Mouse (Mus musculus) midbrain, embryonic 15.5 days (tissue): ENCODE data around the gene Ttc29. TPM values are rescaled to one million over a fixed set of nuclear protein-coding genes. Genes with fewer than 3 reads are reported as not detected.

Experiments used
- ATAC-seq: fragments of 200-750 bp; cut with Nextera tagmentation; replicated peaks from 2 replicates; pipeline ENCODE4 v1.8.0; 2017; ENCODE audit warnings: moderate TSS enrichment
- H3K27ac ChIP-seq: fragments of 300-500 bp; sonication (generic); 2 replicates; pipeline ENCODE4 v1.5.1; 2015; ENCODE audit warnings: mild to moderate bottlenecking, inconsistent platforms
- H3K27me3 ChIP-seq: fragments of 300-500 bp; sonication (generic); replicated peaks from 2 replicates; pipeline ENCODE4 v1.6.1; 2015; ENCODE audit warnings: inconsistent platforms
- H3K36me3 ChIP-seq: fragments of 300-500 bp; sonication (generic); replicated peaks from 2 replicates; pipeline ENCODE4 v1.6.1; 2015; ENCODE audit warnings: inconsistent platforms
- H3K4me1 ChIP-seq: fragments of 300-500 bp; sonication (generic); 2 replicates; pipeline ENCODE4 v1.6.1; 2015; ENCODE audit warnings: inconsistent platforms
- H3K4me2 ChIP-seq: fragments of 300-500 bp; sonication (generic); 2 replicates; pipeline ENCODE4 v1.6.1; 2015; ENCODE audit warnings: inconsistent platforms, mild to moderate bottlenecking, moderate library complexity
- H3K4me3 ChIP-seq: fragments of 300-500 bp; sonication (generic); 2 replicates; pipeline ENCODE4 v1.5.1; 2015; ENCODE audit warnings: mild to moderate bottlenecking, inconsistent platforms
- H3K9ac ChIP-seq: fragments of 300-500 bp; sonication (generic); 2 replicates; pipeline ENCODE4 v1.6.1; 2015; ENCODE audit warnings: mild to moderate bottlenecking, inconsistent platforms
- H3K9me3 ChIP-seq: fragments of 300-500 bp; sonication (generic); 2 replicates; pipeline ENCODE4 v1.6.1; 2016; ENCODE audit warnings: inconsistent platforms
- WGBS: fragments of 180-500 bp; shearing (Covaris S2); methylation state at CpG from one replicate; pipeline ENCODE4 v1.1.7; 2015; ENCODE audit warnings: mixed read lengths; 5-methylcytosine and 5-hydroxymethylcytosine counted together
- polyA plus RNA-seq: library from polyadenylated mRNA; unstranded; fragments of >200 nt; fragmentation: Nextera tagmentation; extraction: Ambion mirVana; gene quantifications from 2 replicates; pipeline ENCODE4 v1.2.1, GENCODE M21; 2015

Ttc29 gene
- polyA plus RNA-seq, 1 experiment from 2014 or later = 0.98 TPM

DNA sequence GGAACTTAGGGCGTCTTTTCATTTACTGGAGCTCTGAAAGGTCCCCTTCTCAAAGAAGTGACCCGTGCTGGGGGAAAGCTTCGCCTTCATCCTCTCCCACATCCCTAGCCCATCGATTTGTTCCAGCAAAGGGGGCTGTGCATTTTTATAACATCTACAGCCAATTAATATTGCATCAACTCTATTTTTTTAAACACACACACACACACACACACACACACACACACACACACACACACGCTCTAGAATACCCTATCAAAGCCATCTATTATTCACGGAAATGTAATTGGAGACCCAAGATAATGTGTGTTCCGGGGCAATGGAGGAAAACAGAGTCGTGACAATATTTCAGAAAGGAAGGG is 214.7 kb downstream of the Ttc29 start:
- Histone ChIP-seq H3K4me2 (peak overlapping the region; percentile 47), H3K27me3 (peaks cover 55% of the 10 kb centered on the region), H3K27ac (peak overlapping the region; percentile 77), H3K9me3 (no peaks in the 10 kb centered on the region), H3K4me1 (peaks cover 15% of the 10 kb centered on the region), H3K9ac (peak overlapping the region; percentile 34; the same call in 1 of the 2 replicates), H3K36me3 (no peaks in the 10 kb centered on the region), H3K4me3 (peak overlapping the region; percentile 22)
- 0% methylated on average over 8 of the region's 8 CpGs for WGBS
- peak; percentile 52 for ATAC-seq

DNA sequence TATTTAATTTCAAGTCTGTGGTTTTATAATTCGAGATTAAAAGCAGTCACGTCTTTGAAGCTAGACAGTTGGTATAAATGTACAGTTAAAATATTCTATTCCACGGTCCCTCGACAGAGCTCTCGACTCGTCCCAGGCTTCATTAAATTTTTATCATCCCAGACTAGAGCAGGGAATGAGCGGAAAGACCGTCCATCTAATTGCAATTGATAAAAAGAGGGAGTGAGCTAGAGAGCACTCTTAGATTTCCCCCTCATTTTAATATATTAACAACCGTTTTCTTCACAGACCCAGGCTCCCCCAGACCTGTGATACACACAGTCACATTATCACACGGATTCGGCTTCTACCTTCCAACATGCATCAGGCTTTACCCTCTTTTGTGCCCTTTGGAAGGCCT is 215.1 kb downstream of the Ttc29 start:
- H3K4me2 ChIP-seq = peak overlapping the region; percentile 47
- peaks cover 15% of the 10 kb centered on the region for H3K4me1 ChIP-seq
- 1% methylated on average over 11 of the region's 11 CpGs for WGBS
- H3K27me3 ChIP-seq = peaks cover 53% of the 10 kb centered on the region
- peak; percentile 58 for ATAC-seq
- no peak overlapping the region for H3K9ac ChIP-seq
- no peaks in the 10 kb centered on the region for H3K36me3 ChIP-seq
- no peak overlapping the region for H3K4me3 ChIP-seq
- no peaks in the 10 kb centered on the region for H3K9me3 ChIP-seq
- peak overlapping the region; percentile 77 for H3K27ac ChIP-seq

DNA sequence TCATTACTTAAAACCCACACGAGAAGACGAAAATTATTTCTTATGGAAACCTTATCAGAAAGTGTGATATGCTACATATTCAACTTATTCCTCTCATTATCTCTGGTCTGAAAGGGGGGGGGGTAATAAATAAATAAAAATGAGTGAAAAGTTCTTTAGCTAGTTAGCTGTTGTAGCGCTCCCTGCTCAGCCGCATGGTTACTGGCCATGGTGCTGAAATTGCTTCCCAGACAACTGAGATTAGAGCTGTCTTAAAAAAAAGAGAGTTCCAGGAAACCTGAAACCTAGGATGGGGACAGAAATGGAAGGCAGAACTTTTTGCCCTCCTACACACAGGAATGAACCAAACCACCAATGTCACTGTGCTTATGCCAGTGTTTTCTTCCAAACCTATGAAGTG is 218.3 kb downstream of the Ttc29 start:
- Histone ChIP-seq H3K27me3 (peaks cover 43% of the 10 kb centered on the region), H3K4me1 (peaks cover 30% of the 10 kb centered on the region), H3K9me3 (no peaks in the 10 kb centered on the region), H3K36me3 (no peaks in the 10 kb centered on the region), H3K4me2 (0 out of 2 replicates have a peak overlapping the region, but pooled peaks have one; percentile 1), H3K27ac (no peak overlapping the region), H3K4me3 (peak overlapping the region; percentile 28), H3K9ac (no peak overlapping the region)
- ATAC-seq = no peak
- WGBS = 5% methylated on average over 4 of the region's 4 CpGs

DNA sequence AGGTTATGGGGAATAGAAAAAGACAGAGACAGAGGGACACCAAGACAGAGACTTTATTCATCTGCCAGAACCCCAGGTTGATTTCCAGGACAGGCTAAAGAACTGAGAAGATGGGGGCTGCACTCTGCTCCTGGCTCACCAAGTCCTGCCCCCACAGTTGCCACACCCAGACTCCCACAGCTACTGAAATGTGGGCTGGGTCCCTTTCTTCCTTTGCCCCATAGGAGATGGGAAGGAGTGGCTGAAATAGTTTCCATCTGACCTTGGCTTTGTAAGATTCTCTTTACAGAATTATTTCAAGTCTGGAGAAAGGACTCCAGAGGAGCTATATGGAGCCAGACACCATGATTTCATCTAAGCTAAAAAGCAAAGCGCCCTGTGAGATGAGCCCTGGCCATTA is 219.4 kb downstream of the Ttc29 start:
- 27% methylated on average over 1 of the region's 1 CpGs for WGBS
- no peak for ATAC-seq

DNA sequence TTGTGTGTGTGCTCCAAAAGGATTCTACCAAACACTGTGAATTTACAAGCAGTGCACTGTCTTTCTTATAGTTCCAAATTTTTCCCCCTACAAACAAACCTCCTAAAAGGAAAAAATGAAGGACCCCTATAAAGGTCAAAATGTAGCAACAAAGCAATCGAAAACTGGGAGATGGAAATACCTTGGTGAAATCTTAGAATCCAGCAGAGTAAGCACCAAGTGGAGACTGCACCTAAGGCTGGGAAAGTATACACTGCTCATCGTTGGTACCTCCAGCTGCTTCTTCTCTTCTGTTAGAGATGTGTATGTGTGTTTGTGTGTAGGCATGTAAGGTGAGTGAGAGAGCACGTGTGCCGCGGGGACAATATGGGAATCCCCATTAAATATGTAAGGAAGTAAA is 220.2 kb downstream of the Ttc29 start:
- Histone ChIP-seq H3K4me3 (peak overlapping the region; percentile 43), H3K4me1 (peaks cover 32% of the 10 kb centered on the region), H3K27ac (no peak overlapping the region), H3K27me3 (peaks cover 50% of the 10 kb centered on the region), H3K9me3 (no peaks in the 10 kb centered on the region), H3K4me2 (peak overlapping the region; percentile 11), H3K36me3 (no peaks in the 10 kb centered on the region), H3K9ac (no peak overlapping the region)
- ATAC-seq = no peak
- WGBS = 9% methylated on average over 5 of the region's 5 CpGs

More for the DNA sequence above, 219.4 kb downstream of the Ttc29 start:
- H3K27me3 ChIP-seq = peaks cover 46% of the 10 kb centered on the region
- H3K27ac ChIP-seq = peak overlapping the region; percentile 27; the same call in 1 of the 2 replicates
- H3K4me2 ChIP-seq = peak overlapping the region; percentile 17
- peaks cover 31% of the 10 kb centered on the region for H3K4me1 ChIP-seq
- H3K9ac ChIP-seq = no peak overlapping the region
- H3K9me3 ChIP-seq = no peaks in the 10 kb centered on the region
- peak overlapping the region; percentile 28 for H3K4me3 ChIP-seq
- H3K36me3 ChIP-seq = no peaks in the 10 kb centered on the region

DNA sequence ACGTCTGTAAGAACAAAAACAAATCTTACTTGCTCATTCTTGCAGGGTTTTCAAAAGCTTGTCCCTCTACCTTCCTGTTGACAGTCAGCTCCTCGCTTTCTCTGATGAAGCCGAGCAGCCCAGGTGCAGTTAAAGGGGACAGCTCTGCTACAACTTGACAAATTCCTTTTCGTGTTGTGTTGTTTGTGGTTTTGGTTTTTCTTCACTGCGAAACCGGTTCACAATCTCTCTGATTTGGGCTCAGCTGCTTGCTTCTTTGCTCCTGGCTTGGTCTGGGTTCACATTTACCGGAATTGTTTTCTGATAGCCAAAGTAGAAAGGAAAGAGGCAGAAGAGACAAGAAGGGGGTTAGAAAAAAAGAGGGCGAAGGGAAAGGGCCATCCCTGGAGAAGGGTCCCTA is 221.2 kb downstream of the Ttc29 start:
- Histone ChIP-seq H3K9ac (peak overlapping the region; percentile 42), H3K4me1 (peaks cover 32% of the 10 kb centered on the region), H3K27ac (peak overlapping the region; percentile 72), H3K4me2 (peak overlapping the region; percentile 67), H3K27me3 (peaks cover 51% of the 10 kb centered on the region), H3K9me3 (no peaks in the 10 kb centered on the region), H3K36me3 (no peaks in the 10 kb centered on the region), H3K4me3 (peak overlapping the region; percentile 43)
- no peak for ATAC-seq
- WGBS = 3% methylated on average over 8 of the region's 8 CpGs

DNA sequence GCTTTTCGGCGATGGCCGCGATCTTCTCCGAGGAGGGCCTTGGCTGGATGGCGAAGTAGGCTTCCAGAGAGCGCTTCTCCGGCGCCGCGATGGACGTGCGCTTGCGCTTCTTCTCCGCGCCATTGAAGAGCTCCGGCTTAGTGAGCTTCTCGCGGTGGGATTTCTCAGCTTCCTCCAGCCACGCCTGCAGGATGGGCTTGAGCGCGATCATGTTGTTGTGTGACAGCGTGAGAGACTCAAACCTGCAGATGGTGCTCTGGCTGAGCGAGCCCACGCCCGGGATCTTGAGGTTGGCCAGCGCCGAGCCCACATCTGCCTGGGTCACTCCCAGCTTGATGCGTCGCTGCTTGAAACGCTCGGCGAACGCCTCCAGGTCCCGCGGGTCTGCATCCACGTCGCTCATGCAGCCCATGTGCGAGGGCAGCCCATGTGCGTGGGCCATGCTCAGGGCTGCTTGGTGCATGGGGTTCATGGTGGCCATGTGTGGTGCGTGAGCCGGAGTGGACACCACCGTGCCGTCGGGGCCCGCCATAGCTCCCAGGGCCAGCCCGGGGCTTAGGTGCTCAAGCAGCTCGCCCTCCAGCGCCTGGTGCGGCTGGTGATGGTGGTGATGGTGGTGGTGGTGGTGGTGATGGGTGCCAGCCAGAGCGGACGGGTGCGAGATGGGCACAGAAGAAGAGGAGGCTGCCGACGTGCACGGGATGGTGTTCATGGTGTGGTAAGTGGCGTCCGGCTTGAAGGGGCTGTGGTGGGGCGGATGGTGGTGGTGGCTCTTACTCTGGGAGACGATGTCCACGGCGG is 221.9 kb downstream of the Ttc29 start:
- Histone ChIP-seq H3K9ac (peak overlapping the region; percentile 42), H3K4me3 (peak overlapping the region; percentile 43), H3K36me3 (no peaks in the 10 kb centered on the region), H3K4me1 (peaks cover 32% of the 10 kb centered on the region), H3K4me2 (peak overlapping the region; percentile 67), H3K9me3 (no peaks in the 10 kb centered on the region), H3K27ac (peak overlapping the region; percentile 72), H3K27me3 (peaks cover 49% of the 10 kb centered on the region)
- ATAC-seq = peak; percentile 19; the same call in 1 of the 2 replicates
- WGBS = 1% methylated on average over 62 of the region's 62 CpGs

DNA sequence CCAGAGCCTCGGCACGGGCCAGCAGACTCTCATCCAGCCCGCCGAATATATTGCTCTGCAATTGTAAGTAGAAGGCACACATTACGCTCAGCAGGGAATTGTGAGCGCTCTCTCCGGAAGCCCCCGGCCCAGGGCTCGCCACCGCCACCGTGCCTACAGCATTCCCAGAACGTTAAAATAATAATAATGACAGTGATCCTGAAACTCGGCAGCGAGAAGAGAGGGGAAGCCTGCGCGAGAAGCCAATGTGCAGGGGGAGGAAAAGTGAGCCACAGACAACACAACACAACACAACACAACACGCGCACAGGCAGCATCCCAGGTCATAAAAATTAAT is 222.5 kb downstream of the Ttc29 start:
- Histone ChIP-seq H3K27ac (peak overlapping the region; percentile 72), H3K4me2 (peak overlapping the region; percentile 67), H3K4me1 (peaks cover 35% of the 10 kb centered on the region), H3K9ac (peak overlapping the region; percentile 42), H3K9me3 (no peaks in the 10 kb centered on the region), H3K4me3 (peak overlapping the region; percentile 43), H3K36me3 (no peaks in the 10 kb centered on the region), H3K27me3 (peaks cover 50% of the 10 kb centered on the region)
- whole genome bisulfite sequencing = under 1% methylated on average over 18 of the region's 18 CpGs
- ATAC-seq = peak; percentile 2

DNA sequence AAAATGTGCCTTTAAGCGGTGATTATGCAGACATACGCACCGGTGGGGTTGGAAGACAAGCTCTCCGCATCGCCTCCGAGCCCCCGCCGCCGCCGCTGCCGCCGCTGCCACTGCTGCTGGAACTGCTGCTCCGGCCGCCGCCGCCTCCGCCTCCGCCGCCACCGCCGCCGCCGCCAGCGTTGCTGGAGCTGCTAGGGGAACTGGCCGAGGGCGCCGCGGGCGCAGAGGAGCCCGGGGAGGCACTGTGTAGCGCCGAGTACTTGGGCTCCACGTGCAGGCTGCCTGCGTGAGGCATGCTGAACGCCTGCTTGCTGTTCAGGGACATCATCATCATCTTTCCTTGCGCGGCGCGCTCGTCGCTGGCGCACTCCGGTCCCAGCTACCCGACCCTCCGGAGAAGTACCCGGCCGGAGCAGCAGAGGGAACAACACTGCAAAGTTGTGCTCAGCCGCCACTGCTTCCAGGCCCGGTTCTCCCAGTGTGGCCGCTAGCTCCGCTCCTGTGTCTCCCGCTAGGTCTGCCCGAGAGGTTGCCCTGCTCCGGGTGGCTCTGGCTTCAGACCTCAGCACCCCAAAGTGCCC is 223.1 kb downstream of the Ttc29 start, which contains the start of gene Pou4f2:
Gene Pou4f2, minus strand, starts transcription at position 575 of the 581 bp plus-strand sequence.
- peak within 1 kb of the TSS; percentile 42 for H3K9ac ChIP-seq
- H3K4me3 ChIP-seq = peak within 1 kb of the TSS; percentile 43
- H3K27me3 ChIP-seq = peaks cover 50% of the 10 kb centered on the region
- WGBS = under 1% methylated on average over 54 of the region's 54 CpGs
- H3K9me3 ChIP-seq = no peaks in the 10 kb centered on the region
- H3K4me1 ChIP-seq = peaks cover 35% of the 10 kb centered on the region
- ATAC-seq = peak; percentile 64
- peak within 1 kb of the TSS; percentile 67 for H3K4me2 ChIP-seq
- no peaks in the 10 kb centered on the region for H3K36me3 ChIP-seq
- peak within 1 kb of the TSS; percentile 72 for H3K27ac ChIP-seq

DNA sequence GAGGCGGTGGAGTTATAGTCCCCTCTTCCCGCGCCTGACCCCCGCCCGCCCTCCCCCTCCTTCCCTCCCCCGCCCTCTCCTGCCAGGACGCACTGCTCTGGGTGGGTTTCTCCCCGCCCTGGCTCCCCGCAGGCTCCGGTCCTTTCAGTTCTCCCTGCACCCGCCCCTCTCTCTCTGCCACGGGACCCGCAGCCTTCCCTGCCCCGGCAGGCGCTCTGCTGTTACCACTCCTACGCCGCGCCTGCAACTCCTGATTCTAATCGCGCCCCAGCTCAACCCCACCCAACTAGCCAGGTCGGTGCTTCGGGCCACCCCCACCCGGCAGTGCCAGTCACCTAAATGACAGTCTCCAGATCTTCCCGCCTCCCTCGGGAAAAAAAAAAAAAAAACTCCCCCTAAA is 223.6 kb downstream of the Ttc29 start:
- H3K4me2 ChIP-seq = peak overlapping the region; percentile 67
- H3K4me1 ChIP-seq = peaks cover 35% of the 10 kb centered on the region
- no peaks in the 10 kb centered on the region for H3K9me3 ChIP-seq
- H3K9ac ChIP-seq = peak overlapping the region; percentile 42
- H3K27me3 ChIP-seq = peaks cover 51% of the 10 kb centered on the region
- H3K36me3 ChIP-seq = no peaks in the 10 kb centered on the region
- H3K27ac ChIP-seq = peak overlapping the region; percentile 72
- 0% methylated on average over 23 of the region's 25 CpGs for WGBS
- peak overlapping the region; percentile 43 for H3K4me3 ChIP-seq
- ATAC-seq = peak; percentile 53; the same call in 1 of the 2 replicates

DNA sequence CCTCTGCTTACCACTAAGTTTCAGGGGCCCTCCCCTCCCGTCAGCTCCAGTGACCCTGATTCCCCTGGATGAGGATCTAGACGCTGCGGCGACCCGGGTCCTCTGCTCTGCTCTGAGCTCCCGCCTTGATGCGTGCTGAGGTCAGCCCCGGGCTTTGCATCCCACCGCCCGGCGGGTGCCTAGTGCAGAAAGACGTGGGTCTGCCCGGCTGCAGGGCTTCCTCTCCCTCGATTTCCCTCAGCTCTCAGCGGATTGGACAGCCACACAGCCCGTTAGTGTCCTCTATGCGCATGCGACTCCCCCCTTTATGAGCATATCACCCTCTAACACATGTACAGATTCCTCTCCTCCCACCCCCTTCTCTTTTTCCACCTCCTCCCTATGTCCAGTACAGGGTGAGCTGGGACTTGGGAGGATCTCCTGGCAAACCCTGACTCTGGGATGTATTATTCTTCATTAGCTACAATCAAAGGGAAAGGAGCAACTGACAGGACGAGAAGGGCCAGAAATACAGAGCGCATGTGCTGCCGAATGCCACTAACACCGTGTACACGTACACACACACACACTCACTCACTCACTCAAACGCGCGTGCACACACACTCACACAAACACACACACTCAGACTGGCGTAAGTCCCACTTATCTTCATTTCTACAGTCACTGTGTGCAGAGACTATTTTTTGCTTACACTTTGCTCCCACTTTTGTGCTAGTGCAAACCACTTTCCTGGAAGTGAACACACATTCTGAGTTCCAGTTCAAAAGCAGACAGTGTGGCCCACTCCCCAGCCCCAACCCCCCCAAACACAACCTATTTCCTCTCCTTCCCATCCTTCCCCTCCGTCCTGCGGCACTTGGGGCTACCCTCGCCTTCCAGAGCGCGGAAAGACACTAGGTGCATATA is 224.3 kb downstream of the Ttc29 start:
- H3K4me3 ChIP-seq = peak overlapping the region; percentile 43
- peaks cover 35% of the 10 kb centered on the region for H3K4me1 ChIP-seq
- no peaks in the 10 kb centered on the region for H3K36me3 ChIP-seq
- H3K27me3 ChIP-seq = peaks cover 52% of the 10 kb centered on the region
- H3K9ac ChIP-seq = peak overlapping the region; percentile 42
- H3K27ac ChIP-seq = peak overlapping the region; percentile 72
- H3K4me2 ChIP-seq = peak overlapping the region; percentile 67
- 2% methylated on average over 32 of the region's 32 CpGs for WGBS
- H3K9me3 ChIP-seq = no peaks in the 10 kb centered on the region
- ATAC-seq = peak; percentile 62

DNA sequence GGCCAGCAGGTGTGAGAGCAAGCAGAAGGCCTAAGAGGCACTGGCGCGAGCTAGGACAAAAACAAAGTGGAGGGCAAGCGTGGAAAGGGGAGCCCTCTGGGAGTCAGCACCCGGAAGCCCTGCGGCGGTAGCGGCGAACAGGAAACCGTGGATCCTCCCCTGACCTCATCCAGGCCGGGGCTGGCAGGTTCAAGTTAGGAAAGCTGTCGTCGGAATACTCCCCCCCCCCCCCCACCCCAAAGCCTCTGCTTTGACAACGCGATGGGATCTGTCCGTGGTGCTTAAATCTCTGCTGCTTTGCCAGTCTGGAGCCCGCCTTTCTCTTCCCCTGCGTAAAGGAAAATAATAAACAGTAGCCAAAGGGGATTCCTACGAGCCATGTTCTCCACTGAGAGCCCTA is 225.0 kb downstream of the Ttc29 start:
- ATAC-seq = no peak
- H3K4me3 ChIP-seq = peak overlapping the region; percentile 43
- H3K9me3 ChIP-seq = no peaks in the 10 kb centered on the region
- no peak overlapping the region for H3K9ac ChIP-seq
- peak overlapping the region; percentile 72 for H3K27ac ChIP-seq
- H3K36me3 ChIP-seq = no peaks in the 10 kb centered on the region
- peaks cover 35% of the 10 kb centered on the region for H3K4me1 ChIP-seq
- peaks cover 49% of the 10 kb centered on the region for H3K27me3 ChIP-seq
- WGBS = 0% methylated on average over 18 of the region's 18 CpGs
- peak overlapping the region; percentile 67 for H3K4me2 ChIP-seq
